Mouse (Mus musculus) gastrocnemius, postnatal 25 days (tissue): ENCODE results near the gene Magea4. TPM values are rescaled to one million over a fixed set of nuclear protein-coding genes. Genes with fewer than 3 reads are reported as not detected.

ENCODE experiments used
- DNase-seq: peaks from one replicate; pipeline ENCODE4 v3.0.0; 2022
- long read RNA-seq, 2 experiments: library from polyadenylated mRNA; stranded (forward); transcript quantifications; one replicate each; pipeline ENCODE4 v2.0.0; 2021
- microRNA-seq, 2 experiments: library from miRNA; unstranded; fragments of <30 nt; microRNA quantifications; one replicate each; pipeline ENCODE4 v1.2.0; 2021; ENCODE audit warnings: borderline replicate concordance in 2 of 2
- total RNA-seq, 2 experiments: library from RNA; stranded (reverse); gene quantifications; 1 replicate in 1 of 2; 2 replicates in 1 of 2; pipeline ENCODE4 v1.2.3; 2021

The Magea4 gene
- total RNA-seq: not detected
- long read RNA-seq, experiment 1: 0 reads
- long read RNA-seq, experiment 2: 0 reads

DNA sequence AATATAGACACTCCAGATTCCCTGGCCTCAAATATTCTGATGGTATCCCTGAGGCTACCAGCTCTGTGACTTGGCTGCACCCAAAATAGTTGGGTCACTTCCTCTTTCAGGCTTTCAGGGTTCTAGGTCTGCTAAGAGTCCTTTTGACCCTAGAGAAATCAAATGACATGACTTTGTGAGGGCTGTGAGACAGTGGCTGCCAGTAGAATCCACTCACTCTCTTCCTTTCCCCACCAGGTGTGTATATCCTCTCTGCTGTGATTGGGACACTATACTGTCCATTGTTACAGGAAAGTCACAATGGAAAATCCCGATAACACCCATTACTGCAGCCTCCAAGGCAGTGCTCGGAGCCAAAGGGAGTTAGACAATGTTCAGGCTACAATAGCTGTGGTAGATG lies at the start of gene Magea4:
Gene Magea4, plus strand, starts transcription at position 301 of the 400 bp plus-strand sequence.
- DNase-seq: no peak

DNA sequence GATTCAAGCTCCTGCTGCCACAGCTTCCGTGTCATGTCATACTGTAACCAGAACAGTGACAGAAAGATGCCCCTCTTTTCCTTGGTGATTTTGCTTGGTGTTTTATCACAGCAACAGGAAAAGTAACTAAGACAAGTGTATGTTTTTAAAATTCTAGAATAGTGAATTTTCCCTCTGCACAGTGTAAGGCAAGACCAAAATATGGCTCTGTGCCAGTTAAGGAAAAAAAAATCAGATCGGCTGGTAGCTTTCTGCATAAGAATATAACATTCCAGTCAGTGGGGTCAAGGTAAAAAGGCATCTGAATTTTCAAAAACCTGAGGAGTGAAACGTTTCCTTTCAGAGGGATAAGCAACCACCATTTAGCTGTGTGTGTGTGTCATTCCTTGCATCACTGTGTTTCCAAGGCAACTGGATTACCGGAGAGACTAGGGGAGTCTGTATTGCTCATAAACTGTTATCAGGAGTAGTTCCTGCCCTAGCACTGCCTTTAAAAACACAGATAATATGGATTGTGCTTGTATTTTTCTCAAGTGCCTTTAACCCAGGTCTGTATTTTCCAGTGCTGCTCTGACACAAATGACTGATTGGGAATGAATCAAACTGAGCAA lies 18.8 kb upstream of the Magea4 start:
- DNase-seq: no peak

DNA sequence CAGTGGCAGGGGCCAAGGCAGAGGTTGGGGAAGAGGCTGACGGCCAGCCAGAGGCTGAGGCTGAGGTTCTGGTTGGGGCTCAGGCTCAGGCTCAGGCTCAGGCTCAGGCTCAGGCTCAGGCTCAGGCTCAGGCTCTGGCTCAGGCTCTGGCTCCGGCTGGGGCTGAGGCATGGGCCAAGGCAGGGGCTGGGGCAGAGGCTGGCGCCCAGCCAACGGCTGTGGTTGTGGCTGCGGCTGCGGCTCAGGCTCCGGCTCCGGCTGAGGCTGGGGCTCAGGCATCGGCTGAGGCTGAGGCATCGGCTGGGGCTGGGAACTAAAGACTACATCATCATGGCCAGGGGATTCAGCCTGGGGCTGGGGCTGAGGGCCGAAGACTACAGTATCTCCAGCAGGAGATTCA lies 48.8 kb downstream of the Magea4 start:
- no peak for DNase-seq

Small RNA genes lying within 50 kb of the gene (microRNA-seq; reads per million reads assigned to microRNA genes)
- gene Mir224 (74.4 to 105 reads per million in 2 experiments), gene Mir452 (2.9 to 5.3 reads per million in 2 experiments)

Other genes with a start within 250 kb of the Magea4 start
- gene Fate1, start 249.0 kb upstream of the Magea4 start, total RNA-seq: not detected
- gene Cnga2, start 230.2 kb upstream of the Magea4 start, total RNA-seq: not detected
- under 1 TPM; 0.26 to 0.51 TPM for gene Gabre, start 52.8 kb downstream of the Magea4 start, total RNA-seq
- gene Magea10, start 164.8 kb downstream of the Magea4 start, total RNA-seq: not detected